In genomic region chr5:135851024-135851423, GRCm38 (mm10) we compare ENCODE assay signal across 8 mouse cellular contexts. TPM values are rescaled to one million over a fixed set of nuclear protein-coding genes. Genes with fewer than 3 reads are reported as not detected.
DNase-seq lines count a peak whose midpoint lies in the region; ATAC-seq and TF ChIP-seq lines count a peak whose summit lies in the region.
"Had no signal": no experiment of that assay in that cellular context is flagged by ENCODE, and none has a peak within 500 bp of the region (broad histone marks: within the 10 kb centered on the region; RNA-seq: fewer than 3 reads in every experiment).

No protein-coding gene starts in this region.

- peak; percentile 29 for DNase-seq in lung, postnatal 10 days
- no peak for DNase-seq in lung, postnatal 14 days
- DNase-seq in forebrain, embryonic 11.5 days (ENCODE audit: low spot score) = peak; percentile 75
- DNase-seq in stomach, postnatal 0 days (ENCODE audit: low spot score) = peak; percentile 46
- DNase-seq in cerebellum, adult 11-12 months = no peak

- peaks cover 2% of the 10 kb centered on the region; the same call in 1 of the 2 replicates for H3K9me3 ChIP-seq in forebrain, embryonic 11.5 days (ENCODE audit: control insufficient read depth, low read length)
- no peaks in the 10 kb centered on the region for H3K9me3 ChIP-seq in limb, embryonic 15.5 days
- H3K9me3 ChIP-seq in stomach, postnatal 0 days (ENCODE audit: control insufficient read depth, low read length) = no peaks in the 10 kb centered on the region

- peaks cover 11% of the 10 kb centered on the region; the same call in 1 of the 2 replicates for H3K4me1 ChIP-seq in forebrain, embryonic 11.5 days (replicated peaks; ENCODE audit: control insufficient read depth, insufficient read depth, low read length)
- peaks cover 12% of the 10 kb centered on the region; the same call in 1 of the 2 replicates for H3K4me1 ChIP-seq in limb, embryonic 15.5 days
- H3K4me1 ChIP-seq in stomach, postnatal 0 days (replicated peaks; ENCODE audit: control insufficient read depth, insufficient read depth) = no peaks in the 10 kb centered on the region

- peak overlapping the region; percentile 70 for H3K27ac ChIP-seq in forebrain, embryonic 11.5 days (ENCODE audit: low read depth, low read length)
- no peak overlapping the region for H3K27ac ChIP-seq in limb, embryonic 15.5 days
- H3K27ac ChIP-seq in stomach, postnatal 0 days (replicated peaks) = no peak overlapping the region
- H3K27ac ChIP-seq: liver, embryonic 14.5 days had no signal

- no peak for TF ChIP-seq CTCF in stomach, postnatal 0 days (IDR thresholded peaks at IDR 0.05; ENCODE audit: low read depth)

- no peak for TF ChIP-seq EP300 in stomach, postnatal 0 days (optimal IDR thresholded peaks at IDR 0.05)

- peak; percentile 89 for ATAC-seq in forebrain, embryonic 11.5 days (replicated peaks; ENCODE audit: low FRiP score)
- ATAC-seq in limb, embryonic 15.5 days (ENCODE audit: insufficient number of reproducible peaks, low FRiP score, low TSS enrichment, low read depth) = 0 out of 2 replicates have a peak, but pooled peaks have one; percentile 22
- ATAC-seq in stomach, postnatal 0 days (ENCODE audit: low FRiP score, low TSS enrichment) = peak; percentile 62
- ATAC-seq in monocyte, adult 5-6 weeks (replicated peaks; ENCODE audit: insufficient number of reproducible peaks, low FRiP score, low TSS enrichment, poor library complexity, severe bottlenecking) = no peak

- WGBS in forebrain, embryonic 11.5 days = under 1% methylated on average over 15 of the region's 15 CpGs
- 1% methylated on average over 15 of the region's 15 CpGs for WGBS in limb, embryonic 15.5 days
- under 1% methylated on average over 15 of the region's 15 CpGs for WGBS in stomach, postnatal 0 days

- no peak overlapping the region for H3K4me3 ChIP-seq in forebrain, embryonic 11.5 days (ENCODE audit: low read depth, low read length)
- H3K4me3 ChIP-seq in limb, embryonic 15.5 days = no peak overlapping the region
- H3K4me3 ChIP-seq in stomach, postnatal 0 days (ENCODE audit: low read depth, low read length) = no peak overlapping the region

- H3K27me3 ChIP-seq in forebrain, embryonic 11.5 days (ENCODE audit: control insufficient read depth, insufficient read depth, low read length) = peaks cover 31% of the 10 kb centered on the region
- H3K27me3 ChIP-seq in limb, embryonic 15.5 days = peaks cover 72% of the 10 kb centered on the region
- peaks cover 4% of the 10 kb centered on the region; the same call in 1 of the 2 replicates for H3K27me3 ChIP-seq in stomach, postnatal 0 days (ENCODE audit: control insufficient read depth, insufficient read depth, low read length)

- H3K4me2 ChIP-seq in forebrain, embryonic 11.5 days (ENCODE audit: low read depth, low read length, severe bottlenecking) = peak overlapping the region; percentile 2; the same call in 1 of the 2 replicates
- no peak overlapping the region for H3K4me2 ChIP-seq in limb, embryonic 15.5 days
- H3K4me2 ChIP-seq in stomach, postnatal 0 days (replicated peaks; ENCODE audit: low read depth) = no peak overlapping the region

- H3K36me3 ChIP-seq in forebrain, embryonic 11.5 days (ENCODE audit: control insufficient read depth, insufficient read depth, low read length) = no peaks in the 10 kb centered on the region
- H3K36me3 ChIP-seq in limb, embryonic 15.5 days = no peaks in the 10 kb centered on the region
- no peaks in the 10 kb centered on the region for H3K36me3 ChIP-seq in stomach, postnatal 0 days (ENCODE audit: control insufficient read depth, insufficient read depth, low read length)

- 0 out of 2 replicates have a peak overlapping the region, but pooled peaks have one; percentile 20 for H3K9ac ChIP-seq in forebrain, embryonic 11.5 days (ENCODE audit: low read length)
- H3K9ac ChIP-seq in limb, embryonic 15.5 days = no peak overlapping the region
- no peak overlapping the region for H3K9ac ChIP-seq in stomach, postnatal 0 days (ENCODE audit: low read length)
- H3K9ac ChIP-seq: liver, embryonic 14.5 days had no signal

RNA-seq across cellular contexts. Expression of gene Hspb1, which starts 36.7 kb away (rescaled TPM):
- 11.4 and 11.8 TPM in 2 replicates for polyA plus RNA-seq in forebrain, embryonic 11.5 days (2014; fragmentation: Nextera tagmentation; extraction: Ambion mirVana)
- 1,190 and 1,326 TPM in 2 replicates for polyA plus RNA-seq in limb, embryonic 15.5 days (2015; fragmentation: Nextera tagmentation; extraction: Ambion mirVana)
- polyA plus RNA-seq in stomach, postnatal 0 days (2015; fragmentation: Nextera tagmentation; extraction: Ambion mirVana) = 1,235 and 1,355 TPM in 2 replicates
- total RNA-seq in monocyte, adult 5-6 weeks (2017) = 1.9 TPM in 1 of 3 replicates, not detected in the others

RNA-seq across cellular contexts. Expression of gene Srrm3, which starts 44.3 kb away (rescaled TPM):
- 12.3 and 12.7 TPM in 2 replicates for polyA plus RNA-seq in forebrain, embryonic 11.5 days (2014; fragmentation: Nextera tagmentation; extraction: Ambion mirVana)
- 0.32 and 0.36 TPM in 2 replicates for polyA plus RNA-seq in limb, embryonic 15.5 days (2015; fragmentation: Nextera tagmentation; extraction: Ambion mirVana)
- 0.67 TPM in 2 replicates for polyA plus RNA-seq in stomach, postnatal 0 days (2015; fragmentation: Nextera tagmentation; extraction: Ambion mirVana)
- total RNA-seq in monocyte, adult 5-6 weeks (2017) = not detected in 3 replicates

Comparison
In these comparisons a context has a peak if more than half of its experiments do, and no peak if none do; other contexts are left out.
1. DNase-seq: peak in lung, postnatal 10 days (single experiment), forebrain, embryonic 11.5 days (single experiment) and stomach, postnatal 0 days (single experiment); none in lung, postnatal 14 days (single experiment) and cerebellum, adult 11-12 months (single experiment).
2. RNA of gene Hspb1, which starts 36.7 kb away (polyA plus RNA-seq): 1,235 to 1,355 TPM in stomach, postnatal 0 days and 1,190 to 1,326 TPM in limb, embryonic 15.5 days; 11.4 to 11.8 TPM in forebrain, embryonic 11.5 days; every median in the first group is over 10 times any median in the second.